Comparison of ENCODE assay signal across 8 mouse cellular contexts in the genomic region with DNA sequence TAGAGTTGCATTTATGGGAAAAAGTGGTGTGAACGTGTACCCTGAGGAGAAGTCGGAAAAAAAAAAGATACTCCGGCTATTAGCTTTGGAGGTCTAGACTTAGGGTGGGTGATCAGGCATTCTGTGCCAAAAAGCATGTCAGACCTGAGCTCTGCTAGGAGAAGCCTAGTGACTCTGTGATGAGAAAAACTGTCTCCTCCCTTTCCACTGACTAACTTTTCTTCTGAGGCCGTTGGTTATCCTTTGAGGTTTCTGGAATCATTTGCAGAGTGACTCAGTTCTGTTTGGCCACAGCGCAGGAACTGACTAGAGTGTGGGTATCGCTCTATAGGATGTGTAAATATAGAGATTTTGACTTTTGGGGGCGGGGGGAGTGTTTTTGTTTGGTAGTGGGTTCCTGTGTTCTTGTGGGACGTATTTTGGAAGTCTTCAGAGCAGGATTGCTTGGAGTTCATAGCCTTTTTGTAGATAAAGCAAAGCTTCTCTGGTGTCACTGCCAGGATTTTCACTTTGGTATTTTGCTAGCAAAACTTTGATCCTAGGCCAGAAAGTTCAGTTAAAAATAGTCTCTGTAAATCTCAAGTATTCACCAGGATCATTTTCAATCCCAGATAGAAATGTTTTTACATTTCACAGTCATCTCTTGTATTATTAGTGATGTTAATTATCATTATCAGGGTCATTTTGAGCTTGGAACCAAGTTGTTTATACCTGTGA. TPM values are rescaled to one million over a fixed set of nuclear protein-coding genes. Genes with fewer than 3 reads are reported as not detected.
DNase-seq lines count a peak whose midpoint lies in the region; ATAC-seq and TF ChIP-seq lines count a peak whose summit lies in the region.

No protein-coding gene starts in this region.

- H3K27ac ChIP-seq in liver, postnatal 0 days (ENCODE audit: low read depth): peak overlapping the region; percentile 99; the same call in 1 of the 2 replicates

- no peak for TF ChIP-seq CTCF in liver, postnatal 0 days (IDR thresholded peaks at IDR 0.05; ENCODE audit: low read depth)

- peak overlapping the region; percentile 79 for H3K4me3 ChIP-seq in liver, postnatal 0 days (ENCODE audit: low read depth, low read length)

- H3K9ac ChIP-seq in liver, postnatal 0 days (replicated peaks): peak overlapping the region; percentile 93

- H3K36me3 ChIP-seq in liver, postnatal 0 days (replicated peaks; ENCODE audit: insufficient read depth, low read length): no peaks in the 10 kb centered on the region

- H3K4me2 ChIP-seq in liver, postnatal 0 days (ENCODE audit: low read depth, low read length): peak overlapping the region; percentile 81

- no peaks in the 10 kb centered on the region for H3K27me3 ChIP-seq in liver, postnatal 0 days (ENCODE audit: insufficient read depth, low read length)

- WGBS in liver, postnatal 0 days (ENCODE audit: insufficient replicate concordance): 8% methylated on average over 8 of the region's 8 CpGs

- intact Hi-C loops in heart, postnatal 10 days (cut with DNase I): loop anchor here (5.0 kb wide), 1 partner anchor 36 kb away; no protein-coding TSS in a partner anchor
- intact Hi-C loops in left cerebral cortex, postnatal 10 days (cut with DNase I): loop anchor here (5.0 kb wide), 2 partner anchors 49 to 69 kb away; no protein-coding TSS in a partner anchor

- TF ChIP-seq EP300 in liver, postnatal 0 days (IDR thresholded peaks at IDR 0.05; ENCODE audit: low read depth): no peak

- H3K4me1 ChIP-seq in liver, postnatal 0 days (ENCODE audit: insufficient read depth): peaks cover 29% of the 10 kb centered on the region

- no peak for ATAC-seq in liver, postnatal 0 days

- DNase-seq in right cerebral cortex, adult 18-20 months: peak; percentile 22
- DNase-seq in right cerebral cortex, postnatal 36 days (ENCODE audit: low spot score in 2 of 2): no peak
- peak; percentile 26 for DNase-seq in c-Kit-negative CD71-positive TER-119-positive erythroid progenitor cells, embryonic 14.5 days (ENCODE audit: low read depth, low spot score)
- DNase-seq in heart, postnatal 10 days: peak; percentile 42 to 47
- no peak for DNase-seq in liver, postnatal 0 days
- no peak for DNase-seq in urinary bladder, postnatal 10 days (ENCODE audit: low spot score)
- DNase-seq in left cerebral cortex, postnatal 10 days (ENCODE audit: extremely low spot score in 1 of 2, low spot score in 2 of 2): no peak
- DNase-seq in layer of hippocampus, adult 9-10 months (ENCODE audit: low spot score): no peak

- H3K9me3 ChIP-seq in liver, postnatal 0 days (ENCODE audit: low read length): no peaks in the 10 kb centered on the region

RNA-seq across cellular contexts. Expression of a gene that starts 1.5 kb away (rescaled TPM):
- 10 to 100 TPM; 90.0 to 93.5 TPM for total RNA-seq in heart, postnatal 10 days (2021)
- polyA plus RNA-seq in liver, postnatal 0 days (2015; fragmentation: Nextera tagmentation; extraction: Ambion mirVana): 5.3 TPM in 2 replicates
- total RNA-seq in left cerebral cortex, postnatal 10 days (2021): 10 to 100 TPM; 67.8 to 71.2 TPM

Comparison
In these comparisons a context has a peak if more than half of its experiments do, and no peak if none do; other contexts are left out.
1. DNase-seq: peak in right cerebral cortex, adult 18-20 months (single experiment), c-Kit-negative CD71-positive TER-119-positive erythroid progenitor cells, embryonic 14.5 days (single experiment) and heart, postnatal 10 days (2 of 2); none in right cerebral cortex, postnatal 36 days (0 of 2), liver, postnatal 0 days (single experiment), urinary bladder, postnatal 10 days (single experiment), left cerebral cortex, postnatal 10 days (0 of 2) and layer of hippocampus, adult 9-10 months (single experiment).